Mouse (Mus musculus) limb, embryonic 12.5 days (tissue): ENCODE measurements around the gene Mrpl47. TPM values are rescaled to one million over a fixed set of nuclear protein-coding genes. Genes with fewer than 3 reads are reported as not detected.
"Not testable (repeated sequence)": the region's sequence is repeated elsewhere in the genome, so short reads cannot be mapped to it uniquely, and the experiment has no call there.

Experiments
- ATAC-seq: fragments of 200-750 bp; cut with Nextera tagmentation; 2 replicates; pipeline ENCODE4 v1.8.0; 2017; ENCODE audit warnings: low read depth, moderate TSS enrichment; ENCODE audit not compliant: insufficient number of reproducible peaks, insufficient read depth, low FRiP score, low TSS enrichment
- H3K27ac ChIP-seq: fragments of 300-500 bp; sonication (generic); 2 replicates; pipeline ENCODE4 v1.5.1; 2016; ENCODE audit warnings: mild to moderate bottlenecking, moderate library complexity
- H3K27me3 ChIP-seq: fragments of 300-500 bp; sonication (generic); 2 replicates; pipeline ENCODE4 v1.6.1; 2016; ENCODE audit warnings: mild to moderate bottlenecking, moderate library complexity
- H3K36me3 ChIP-seq: fragments of 300-500 bp; sonication (generic); 2 replicates; pipeline ENCODE4 v1.6.1; 2016; ENCODE audit warnings: mild to moderate bottlenecking, moderate library complexity
- H3K4me1 ChIP-seq: fragments of 300-500 bp; sonication (generic); replicated peaks from 2 replicates; pipeline ENCODE4 v1.6.1; 2016
- H3K4me2 ChIP-seq: fragments of 300-500 bp; sonication (generic); 2 replicates; pipeline ENCODE4 v1.6.1; 2016; ENCODE audit warnings: mild to moderate bottlenecking, moderate library complexity
- H3K4me3 ChIP-seq: fragments of 300-500 bp; sonication (generic); replicated peaks from 2 replicates; pipeline ENCODE4 v1.5.1; 2016; ENCODE audit warnings: mild to moderate bottlenecking
- H3K9ac ChIP-seq: fragments of 300-500 bp; sonication (generic); replicated peaks from 2 replicates; pipeline ENCODE4 v1.6.1; 2016; ENCODE audit warnings: mild to moderate bottlenecking, moderate library complexity
- H3K9me3 ChIP-seq: fragments of 300-500 bp; sonication (generic); 2 replicates; pipeline ENCODE4 v1.6.1; 2016; ENCODE audit warnings: mild to moderate bottlenecking, moderate library complexity
- WGBS: fragments of 180-500 bp; shearing (Covaris S2); methylation state at CpG from one replicate; pipeline ENCODE4 v1.1.7; 2016; 5-methylcytosine and 5-hydroxymethylcytosine counted together
- polyA plus RNA-seq: library from polyadenylated mRNA; unstranded; fragments of >200 nt; fragmentation: Nextera tagmentation; extraction: Ambion mirVana; gene quantifications from 2 replicates; pipeline ENCODE4 v1.2.1, GENCODE M21; 2016

The Mrpl47 gene
- polyA plus RNA-seq, 1 experiment from 2014 or later: 34.1 TPM

GRCm38 (mm10) chr3:32705647-32706348 is 31.6 kb downstream of the Mrpl47 start, which contains the start of gene Actl6a:
TSS of gene Actl6a (plus strand) at chr3:32706298.
- not testable (repeated sequence) for H3K27ac ChIP-seq, H3K9me3 ChIP-seq, H3K4me2 ChIP-seq, H3K4me3 ChIP-seq, ATAC-seq, H3K27me3 ChIP-seq, H3K36me3 ChIP-seq, H3K9ac ChIP-seq
- 82% methylated on average over 9 of the region's 9 CpGs for WGBS
- peaks cover 10% of the 10 kb centered on the region for H3K4me1 ChIP-seq

DNA sequence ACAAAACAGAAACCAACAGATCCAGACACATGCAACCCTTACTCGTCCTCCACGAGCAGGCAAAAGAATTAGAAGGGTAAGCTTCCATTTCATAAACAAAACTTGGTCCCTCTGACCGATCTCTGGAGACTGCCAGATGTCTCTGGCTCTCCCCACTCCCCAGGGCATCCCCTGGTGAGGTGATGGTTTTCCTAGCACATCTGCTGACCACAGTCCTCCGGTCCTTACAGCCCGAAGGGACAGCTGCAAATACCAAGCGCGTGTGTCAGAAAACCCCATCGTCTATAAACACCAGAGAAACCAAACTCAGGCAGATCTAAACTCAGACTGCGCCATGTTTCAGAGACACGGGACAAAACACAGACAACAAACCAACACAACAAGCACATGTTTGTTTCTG is 32.8 kb downstream of the Mrpl47 start:
- H3K4me2 ChIP-seq, H3K27me3 ChIP-seq, H3K4me1 ChIP-seq, H3K4me3 ChIP-seq, H3K9me3 ChIP-seq, H3K36me3 ChIP-seq, ATAC-seq, H3K27ac ChIP-seq, H3K9ac ChIP-seq: not testable (repeated sequence)
- WGBS: 94% methylated on average over 10 of the region's 10 CpGs

GRCm38 (mm10) chr3:32704021-32704420 is 33.4 kb downstream of the Mrpl47 start:
- H3K4me3 ChIP-seq, H3K27me3 ChIP-seq, H3K4me2 ChIP-seq, H3K36me3 ChIP-seq, H3K9ac ChIP-seq, H3K4me1 ChIP-seq, H3K27ac ChIP-seq, ATAC-seq, H3K9me3 ChIP-seq: not testable (repeated sequence)
- 94% methylated on average over 6 of the region's 6 CpGs for WGBS

DNA sequence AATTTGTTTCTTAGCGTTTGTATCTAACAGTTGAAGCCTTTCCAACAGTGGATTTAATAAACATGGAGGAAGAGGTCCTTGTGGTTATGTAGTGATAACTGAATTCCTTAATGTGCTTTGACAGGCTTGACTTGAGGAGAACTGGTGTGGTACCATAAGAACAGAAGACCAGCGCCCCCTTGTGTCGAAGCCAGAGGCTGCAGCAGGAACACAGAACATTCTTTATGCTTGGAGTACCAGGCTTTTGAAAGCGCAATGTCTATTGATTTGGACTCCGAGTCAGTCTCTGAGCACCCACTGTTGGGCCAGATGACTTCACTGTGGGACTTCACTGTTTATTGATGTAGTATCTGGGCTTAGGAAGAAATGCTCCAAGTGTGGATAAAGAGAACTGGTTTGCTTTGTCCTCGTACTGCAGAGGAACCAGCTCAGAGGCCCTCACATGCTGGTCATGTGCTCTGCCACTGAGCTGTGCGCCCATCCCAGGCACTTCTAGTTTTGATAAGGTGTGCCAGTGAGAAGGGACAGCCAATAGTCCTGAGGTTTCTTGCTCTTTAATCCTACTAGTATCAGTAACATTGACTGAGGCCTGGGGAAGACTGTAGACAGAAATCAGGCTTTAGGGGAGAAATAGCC is 39.1 kb downstream of the Mrpl47 start:
- Histone ChIP-seq H3K4me1 (no peaks in the 10 kb centered on the region), H3K27me3 (no peaks in the 10 kb centered on the region), H3K4me2 (no peak overlapping the region), H3K9ac (no peak overlapping the region), H3K4me3 (no peak overlapping the region), H3K36me3 (no peaks in the 10 kb centered on the region), H3K9me3 (no peaks in the 10 kb centered on the region), H3K27ac (no peak overlapping the region)
- WGBS: 42% methylated on average over 7 of the region's 7 CpGs
- ATAC-seq: no peak

DNA sequence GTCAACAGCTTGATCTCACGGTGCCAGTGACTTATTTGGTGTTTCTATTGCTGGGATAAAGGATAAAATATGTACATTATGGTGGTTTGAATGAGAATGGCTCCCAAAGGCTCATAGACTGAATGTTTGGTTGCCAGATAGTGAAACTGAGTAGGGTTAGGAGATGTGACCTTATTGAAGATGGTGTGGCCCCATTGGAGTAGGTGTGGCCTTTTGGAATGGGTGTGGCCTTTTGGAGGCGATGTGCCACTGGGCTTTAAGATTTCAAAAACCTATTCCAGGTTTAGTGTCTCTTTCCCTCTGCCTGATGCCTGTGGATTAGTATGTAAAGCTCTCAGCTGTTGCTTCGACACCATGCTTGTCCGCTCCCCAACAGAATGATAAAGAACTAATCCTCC is 41.8 kb downstream of the Mrpl47 start:
- ATAC-seq: no peak
- no peak overlapping the region for H3K9ac ChIP-seq
- H3K36me3 ChIP-seq: no peaks in the 10 kb centered on the region

GRCm38 (mm10) chr3:32694737-32695582 is 42.4 kb downstream of the Mrpl47 start:
- Histone ChIP-seq H3K27me3 (no peaks in the 10 kb centered on the region), H3K4me2 (no peak overlapping the region), H3K4me3 (no peak overlapping the region), H3K4me1 (no peaks in the 10 kb centered on the region), H3K9me3 (no peaks in the 10 kb centered on the region), H3K27ac (no peak overlapping the region), H3K9ac (no peak overlapping the region), H3K36me3 (no peaks in the 10 kb centered on the region)
- ATAC-seq: no peak
- 68% methylated on average over 12 of the region's 12 CpGs for WGBS

More for the DNA sequence above, 41.8 kb downstream of the Mrpl47 start:
- H3K4me2 ChIP-seq: no peak overlapping the region
- no peak overlapping the region for H3K27ac ChIP-seq
- no peak overlapping the region for H3K4me3 ChIP-seq
- WGBS: 78% methylated on average over 4 of the region's 4 CpGs
- H3K4me1 ChIP-seq: no peaks in the 10 kb centered on the region
- H3K9me3 ChIP-seq: no peaks in the 10 kb centered on the region
- no peaks in the 10 kb centered on the region for H3K27me3 ChIP-seq

- 79% methylated on average over 5 of the region's 5 CpGs for WGBS
Measured at GRCm38 (mm10) chr3:32694211-32694610, 43.2 kb downstream of the Mrpl47 start.

GRCm38 (mm10) chr3:32691841-32692240 is 45.6 kb downstream of the Mrpl47 start:
- no peak for ATAC-seq
- no peaks in the 10 kb centered on the region for H3K9me3 ChIP-seq
- H3K9ac ChIP-seq: no peak overlapping the region
- H3K4me3 ChIP-seq: no peak overlapping the region
- H3K4me2 ChIP-seq: no peak overlapping the region
- H3K27me3 ChIP-seq: no peaks in the 10 kb centered on the region
- 87% methylated on average over 5 of the region's 5 CpGs for WGBS
- H3K27ac ChIP-seq: no peak overlapping the region
- no peaks in the 10 kb centered on the region for H3K4me1 ChIP-seq
- H3K36me3 ChIP-seq: no peaks in the 10 kb centered on the region

More at GRCm38 (mm10) chr3:32694211-32694610, 43.2 kb downstream of the Mrpl47 start:
- Histone ChIP-seq H3K4me2 (no peak overlapping the region), H3K9me3 (no peaks in the 10 kb centered on the region), H3K27me3 (no peaks in the 10 kb centered on the region), H3K9ac (no peak overlapping the region), H3K27ac (no peak overlapping the region), H3K4me1 (no peaks in the 10 kb centered on the region), H3K36me3 (no peaks in the 10 kb centered on the region), H3K4me3 (no peak overlapping the region)
- no peak for ATAC-seq

DNA sequence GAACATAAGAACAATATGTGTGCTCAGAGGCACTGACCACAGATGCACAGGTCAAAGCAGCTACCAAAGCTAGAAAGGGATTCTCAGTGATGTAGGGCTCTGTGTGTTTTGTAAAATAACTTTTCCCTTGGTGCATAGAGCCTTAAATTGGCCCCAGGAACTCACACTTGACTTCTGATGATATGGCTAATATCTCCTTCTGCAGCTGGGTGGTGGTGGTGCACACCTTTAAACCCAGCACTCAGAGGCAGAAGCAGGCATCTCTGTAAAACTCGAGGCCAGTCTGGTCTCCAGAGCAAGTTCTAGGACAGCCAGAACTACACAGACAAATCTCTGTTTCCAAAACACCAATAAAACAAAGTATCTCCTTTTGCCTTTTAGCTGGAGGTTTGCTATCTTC is 46.5 kb downstream of the Mrpl47 start:
- H3K4me1 ChIP-seq: no peaks in the 10 kb centered on the region
- no peaks in the 10 kb centered on the region for H3K9me3 ChIP-seq
- no peak overlapping the region for H3K9ac ChIP-seq
- no peak overlapping the region for H3K4me3 ChIP-seq
- no peak overlapping the region for H3K27ac ChIP-seq
- H3K4me2 ChIP-seq: no peak overlapping the region
- ATAC-seq: no peak
- no peaks in the 10 kb centered on the region for H3K27me3 ChIP-seq
- WGBS: 61% methylated on average over 1 of the region's 1 CpGs
- no peaks in the 10 kb centered on the region for H3K36me3 ChIP-seq

DNA sequence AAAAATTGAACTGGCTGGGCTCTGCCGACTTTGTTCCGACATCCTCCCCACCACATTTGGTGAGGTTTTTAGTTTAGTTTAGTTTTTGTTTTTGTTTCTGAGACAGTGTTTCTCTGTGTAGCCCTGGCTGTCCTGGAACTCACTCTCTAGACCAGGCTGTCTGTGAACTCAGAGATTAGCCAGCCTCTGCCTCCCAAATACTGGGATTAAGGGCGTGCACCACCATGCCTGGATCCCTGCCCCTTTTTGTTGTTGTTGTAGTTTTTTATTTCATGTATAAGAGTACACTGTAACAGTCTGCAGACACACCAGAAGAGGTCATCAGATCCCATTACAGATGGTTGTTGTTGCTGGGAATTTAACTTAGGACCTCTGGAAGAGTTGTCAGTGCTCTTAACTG is 47.4 kb downstream of the Mrpl47 start:
- Histone ChIP-seq H3K27ac (no peak overlapping the region), H3K36me3 (no peaks in the 10 kb centered on the region), H3K4me3 (no peak overlapping the region), H3K9ac (no peak overlapping the region), H3K9me3 (no peaks in the 10 kb centered on the region), H3K27me3 (no peaks in the 10 kb centered on the region), H3K4me2 (no peak overlapping the region), H3K4me1 (no peaks in the 10 kb centered on the region)
- no peak for ATAC-seq
- WGBS: 93% methylated on average over 3 of the region's 3 CpGs

DNA sequence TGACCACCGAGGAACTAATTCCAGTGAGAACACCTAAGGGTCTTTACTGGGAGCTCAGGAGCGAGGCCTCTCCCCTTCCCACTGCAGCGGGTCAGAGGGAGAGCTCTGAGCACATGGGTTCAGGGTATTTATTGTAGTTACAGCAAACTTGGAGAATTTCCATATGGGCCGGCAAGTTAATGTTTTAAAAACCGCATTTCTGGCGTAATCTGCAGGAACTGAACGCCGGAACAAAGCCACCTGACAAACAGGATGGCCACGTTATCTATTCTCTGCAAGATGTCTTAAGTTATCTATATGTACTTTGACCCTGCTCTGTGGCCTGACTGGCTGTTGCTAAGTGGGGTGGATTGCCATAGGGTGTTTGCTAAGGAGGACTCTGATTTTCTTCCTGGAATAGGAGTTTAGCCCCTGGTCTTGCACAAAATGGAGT is 47.8 kb downstream of the Mrpl47 start:
- no peak overlapping the region for H3K4me3 ChIP-seq
- H3K36me3 ChIP-seq: no peaks in the 10 kb centered on the region
- H3K27ac ChIP-seq: no peak overlapping the region
- no peaks in the 10 kb centered on the region for H3K9me3 ChIP-seq
- no peaks in the 10 kb centered on the region for H3K27me3 ChIP-seq
- WGBS: 88% methylated on average over 9 of the region's 9 CpGs
- H3K9ac ChIP-seq: no peak overlapping the region
- no peak for ATAC-seq
- no peak overlapping the region for H3K4me2 ChIP-seq
- H3K4me1 ChIP-seq: no peaks in the 10 kb centered on the region
